Mouse (Mus musculus) stomach, postnatal 0 days (tissue): ENCODE results near the gene Tmem109. TPM values are rescaled to one million over a fixed set of nuclear protein-coding genes. Genes with fewer than 3 reads are reported as not detected.

ENCODE experiments used
- ATAC-seq: fragments of 200-750 bp; cut with Nextera tagmentation; 2 replicates; pipeline ENCODE4 v1.8.0; 2017; ENCODE audit not compliant: low FRiP score, low TSS enrichment
- DNase-seq: peaks from one replicate; pipeline ENCODE4 v3.0.0-alpha.2; 2016; ENCODE audit warnings: low spot score
- H3K27ac ChIP-seq: fragments of 300-500 bp; sonication (generic); replicated peaks from 2 replicates; pipeline ENCODE4 v1.5.1; 2014; ENCODE audit warnings: mild to moderate bottlenecking, control low read depth
- H3K27me3 ChIP-seq: fragments of 300-500 bp; sonication (generic); 2 replicates; pipeline ENCODE4 v1.6.1; 2014; ENCODE audit warnings: low read length; ENCODE audit not compliant: control insufficient read depth, insufficient read depth
- H3K36me3 ChIP-seq: fragments of 300-500 bp; sonication (generic); 2 replicates; pipeline ENCODE4 v1.6.1; 2014; ENCODE audit warnings: low read length, mixed read lengths; ENCODE audit not compliant: control insufficient read depth, insufficient read depth
- H3K4me1 ChIP-seq: fragments of 300-500 bp; sonication (generic); replicated peaks from 2 replicates; pipeline ENCODE4 v1.6.1; 2014; ENCODE audit warnings: antibody characterized with exemption; ENCODE audit not compliant: control insufficient read depth, insufficient read depth
- H3K4me2 ChIP-seq: fragments of 300-500 bp; sonication (generic); replicated peaks from 2 replicates; pipeline ENCODE4 v1.6.1; 2014; ENCODE audit warnings: low read depth, mild to moderate bottlenecking, control low read depth, moderate library complexity
- H3K4me3 ChIP-seq: fragments of 300-500 bp; sonication (generic); 2 replicates; pipeline ENCODE4 v1.5.1; 2014; ENCODE audit warnings: low read depth, low read length, control low read depth
- H3K9ac ChIP-seq: fragments of 300-500 bp; sonication (generic); 2 replicates; pipeline ENCODE4 v1.6.1; 2014; ENCODE audit warnings: mild to moderate bottlenecking, low read length, control low read depth, mixed read lengths
- H3K9me3 ChIP-seq: fragments of 300-500 bp; sonication (generic); 2 replicates; pipeline ENCODE4 v1.6.1; 2016; ENCODE audit warnings: low read length; ENCODE audit not compliant: control insufficient read depth
- CTCF ChIP-seq: IDR thresholded peaks from 2 replicates; pipeline ENCODE4 v1.5.1; 2016; ENCODE audit warnings: antibody characterized with exemption, low read depth, mild to moderate bottlenecking, moderate library complexity
- EP300 ChIP-seq: optimal IDR thresholded peaks from 2 replicates; pipeline ENCODE3; 2016; ENCODE audit warnings: antibody characterized with exemption
- WGBS: fragments of 180-500 bp; shearing (Covaris S2); extraction: QIAGEN DNeasy Blood & Tissue Kit; methylation state at CpG from one replicate; pipeline ENCODE4 v1.1.7; 2014; 5-methylcytosine and 5-hydroxymethylcytosine counted together
- polyA plus RNA-seq: library from polyadenylated mRNA; unstranded; fragments of >200 nt; fragmentation: Nextera tagmentation; extraction: Ambion mirVana; gene quantifications from 2 replicates; pipeline ENCODE4 v1.2.1, GENCODE M21; 2015

The Tmem109 gene
- polyA plus RNA-seq, 1 experiment from 2014 or later: 176 TPM

- DNase-seq (no peak), ATAC-seq (no peak)
- WGBS: 56% methylated on average over 24 of the region's 24 CpGs
- H3K27me3 ChIP-seq: no peaks in the 10 kb centered on the region
- no peaks in the 10 kb centered on the region for H3K9me3 ChIP-seq
- H3K4me1 ChIP-seq: no peaks in the 10 kb centered on the region; the same call in 1 of the 2 replicates
- no peaks in the 10 kb centered on the region for H3K36me3 ChIP-seq
- no peak overlapping the region; the same call in 1 of the 2 replicates for H3K9ac ChIP-seq
- no peak overlapping the region for H3K27ac ChIP-seq
- no peak overlapping the region; the same call in 1 of the 2 replicates for H3K4me2 ChIP-seq
- no peak for TF ChIP-seq CTCF
- TF ChIP-seq EP300: no peak
- no peak overlapping the region for H3K4me3 ChIP-seq
These were observed 38.9 kb downstream of the Tmem109 start for GRCm38 (mm10) chr19:10842914-10843313.

- WGBS: 57% methylated on average over 16 of the region's 16 CpGs
- no peaks in the 10 kb centered on the region for H3K9me3 ChIP-seq
- TF ChIP-seq CTCF (no peak), EP300 (no peak)
- ATAC-seq (peak; percentile 38; the same call in 1 of the 2 replicates), DNase-seq (no peak)
- H3K4me3 ChIP-seq: no peak overlapping the region
- no peak overlapping the region for H3K9ac ChIP-seq
- no peaks in the 10 kb centered on the region for H3K27me3 ChIP-seq
- no peaks in the 10 kb centered on the region; the same call in 1 of the 2 replicates for H3K4me1 ChIP-seq
- H3K4me2 ChIP-seq: no peak overlapping the region; the same call in 1 of the 2 replicates
- no peaks in the 10 kb centered on the region for H3K36me3 ChIP-seq
- peak overlapping the region; percentile 45; the same call in 1 of the 2 replicates for H3K27ac ChIP-seq
These were observed 39.8 kb downstream of the Tmem109 start for GRCm38 (mm10) chr19:10841721-10842626.

GRCm38 (mm10) chr19:10839010-10839892 is 42.5 kb downstream of the Tmem109 start, which contains the start of gene Slc15a3:
Gene Slc15a3 (plus strand): TSS chr19:10839727.
- no peak for DNase-seq
- H3K9me3 ChIP-seq: no peaks in the 10 kb centered on the region
- no peaks in the 10 kb centered on the region for H3K36me3 ChIP-seq
- TF ChIP-seq EP300 (no peak), CTCF (no peak)
- ATAC-seq: no peak
- no peak within 1 kb of the TSS for H3K4me3 ChIP-seq
- no peak within 1 kb of the TSS for H3K27ac ChIP-seq
- no peak within 1 kb of the TSS for H3K9ac ChIP-seq
- H3K4me1 ChIP-seq: no peaks in the 10 kb centered on the region
- no peaks in the 10 kb centered on the region for H3K27me3 ChIP-seq
- 72% methylated on average over 15 of the region's 15 CpGs for WGBS
- no peak within 1 kb of the TSS for H3K4me2 ChIP-seq

GRCm38 (mm10) chr19:10835671-10836070 is 46.1 kb downstream of the Tmem109 start:
- no peak overlapping the region for H3K27ac ChIP-seq
- ATAC-seq: no peak
- no peaks in the 10 kb centered on the region for H3K27me3 ChIP-seq
- no peaks in the 10 kb centered on the region for H3K4me1 ChIP-seq
- H3K4me3 ChIP-seq: no peak overlapping the region
- WGBS: 47% methylated on average over 3 of the region's 3 CpGs
- no peak for DNase-seq
- no peak overlapping the region for H3K4me2 ChIP-seq
- H3K9me3 ChIP-seq: no peaks in the 10 kb centered on the region
- H3K36me3 ChIP-seq: no peaks in the 10 kb centered on the region
- TF ChIP-seq CTCF (no peak), EP300 (no peak)
- no peak overlapping the region for H3K9ac ChIP-seq

GRCm38 (mm10) chr19:10833611-10834010 is 48.2 kb downstream of the Tmem109 start:
- no peak overlapping the region for H3K4me3 ChIP-seq
- ATAC-seq (no peak), DNase-seq (no peak)
- no peak overlapping the region for H3K4me2 ChIP-seq
- H3K9ac ChIP-seq: no peak overlapping the region
- no peaks in the 10 kb centered on the region for H3K4me1 ChIP-seq
- TF ChIP-seq EP300 (no peak), CTCF (no peak)
- H3K27ac ChIP-seq: no peak overlapping the region
- H3K9me3 ChIP-seq: no peaks in the 10 kb centered on the region
- H3K36me3 ChIP-seq: no peaks in the 10 kb centered on the region
- no peaks in the 10 kb centered on the region for H3K27me3 ChIP-seq
- WGBS: 71% methylated on average over 3 of the region's 3 CpGs
